Mouse (Mus musculus) intestine, embryonic 15.5 days (tissue): ENCODE measurements around the gene Ehd1. TPM values are rescaled to one million over a fixed set of nuclear protein-coding genes. Genes with fewer than 3 reads are reported as not detected.

Source experiments
- ATAC-seq: fragments of 200-750 bp; cut with Nextera tagmentation; 2 replicates; pipeline ENCODE4 v1.8.0; 2017; ENCODE audit warnings: moderate TSS enrichment, moderate library complexity
- H3K27ac ChIP-seq: fragments of 300-500 bp; sonication (generic); 2 replicates; pipeline ENCODE4 v1.5.1; 2015; ENCODE audit warnings: mild to moderate bottlenecking, inconsistent platforms
- H3K27me3 ChIP-seq: fragments of 300-500 bp; sonication (generic); replicated peaks from 2 replicates; pipeline ENCODE4 v1.6.1; 2015; ENCODE audit warnings: inconsistent platforms
- H3K36me3 ChIP-seq: fragments of 300-500 bp; sonication (generic); 2 replicates; pipeline ENCODE4 v1.6.1; 2015; ENCODE audit warnings: inconsistent platforms
- H3K4me1 ChIP-seq: fragments of 300-500 bp; sonication (generic); replicated peaks from 2 replicates; pipeline ENCODE4 v1.6.1; 2015; ENCODE audit warnings: inconsistent platforms
- H3K4me2 ChIP-seq: fragments of 300-500 bp; sonication (generic); replicated peaks from 2 replicates; pipeline ENCODE4 v1.6.1; 2015; ENCODE audit warnings: mild to moderate bottlenecking, inconsistent platforms
- H3K4me3 ChIP-seq: fragments of 300-500 bp; sonication (generic); replicated peaks from 2 replicates; pipeline ENCODE4 v1.5.1; 2015; ENCODE audit warnings: inconsistent platforms
- H3K9ac ChIP-seq: fragments of 300-500 bp; sonication (generic); 2 replicates; pipeline ENCODE4 v1.6.1; 2015; ENCODE audit warnings: inconsistent platforms
- H3K9me3 ChIP-seq: fragments of 300-500 bp; sonication (generic); 2 replicates; pipeline ENCODE4 v1.6.1; 2016; ENCODE audit warnings: inconsistent platforms
- WGBS: fragments of 180-500 bp; shearing (Covaris S2); methylation state at CpG from one replicate; pipeline ENCODE4 v1.1.7; 2015; 5-methylcytosine and 5-hydroxymethylcytosine counted together
- polyA plus RNA-seq: library from polyadenylated mRNA; unstranded; fragments of >200 nt; fragmentation: Nextera tagmentation; extraction: Ambion mirVana; gene quantifications from 2 replicates; pipeline ENCODE4 v1.2.1, GENCODE M21; 2015

Gene Ehd1
- polyA plus RNA-seq, 1 experiment from 2014 or later: 88.8 TPM

DNA sequence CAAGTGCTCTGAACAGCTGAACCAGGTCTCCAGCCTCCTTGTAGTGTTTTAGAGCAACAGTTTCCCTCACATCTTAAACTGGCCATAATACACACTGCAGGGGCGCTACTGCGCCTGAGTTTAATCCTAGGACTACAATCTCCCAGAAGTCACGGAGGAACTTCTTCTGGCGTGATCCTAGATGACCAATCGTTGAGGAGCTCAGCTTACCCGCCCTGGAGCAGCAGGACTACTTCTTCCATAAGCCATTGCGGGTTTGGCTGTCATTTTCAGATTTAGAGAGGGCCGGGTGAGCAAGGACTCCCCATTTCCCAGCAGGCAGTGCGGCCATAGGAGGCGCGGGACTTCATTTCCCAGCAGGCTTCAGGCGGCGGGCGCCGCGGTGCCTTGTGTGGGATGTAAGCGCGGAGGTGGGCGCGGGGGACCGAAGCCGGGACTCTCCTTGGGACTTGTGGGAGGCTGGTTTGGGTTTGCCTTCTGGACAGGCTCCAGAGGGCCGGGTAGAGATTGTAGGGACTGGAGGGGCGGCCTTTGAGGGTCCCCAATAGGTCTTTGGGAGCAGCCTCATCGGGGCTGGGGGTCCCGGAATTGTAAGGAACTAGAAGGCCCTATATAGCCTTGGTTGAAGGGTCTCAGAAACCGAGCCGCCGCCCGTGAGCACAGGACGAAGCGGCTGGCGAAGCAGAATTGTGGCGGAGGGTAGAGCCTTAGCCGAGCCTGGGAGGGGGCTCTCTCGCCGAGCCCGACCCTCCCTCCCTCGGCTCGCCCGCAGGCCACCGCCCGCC, 58.3 kb downstream of the Ehd1 start, which contains the start of gene Men1:
Gene Men1, plus strand, starts transcription at position 307 of the 785 bp plus-strand sequence.
- Histone ChIP-seq H3K36me3 (peaks cover 29% of the 10 kb centered on the region), H3K27ac (peak within 1 kb of the TSS; percentile 80), H3K4me2 (peak within 1 kb of the TSS; percentile 76), H3K9me3 (no peaks in the 10 kb centered on the region), H3K9ac (peak within 1 kb of the TSS; percentile 91), H3K4me3 (peak within 1 kb of the TSS; percentile 89), H3K27me3 (no peaks in the 10 kb centered on the region), H3K4me1 (peaks cover 30% of the 10 kb centered on the region)
- under 1% methylated on average over 43 of the region's 43 CpGs for WGBS
- ATAC-seq: peak; percentile 95

DNA sequence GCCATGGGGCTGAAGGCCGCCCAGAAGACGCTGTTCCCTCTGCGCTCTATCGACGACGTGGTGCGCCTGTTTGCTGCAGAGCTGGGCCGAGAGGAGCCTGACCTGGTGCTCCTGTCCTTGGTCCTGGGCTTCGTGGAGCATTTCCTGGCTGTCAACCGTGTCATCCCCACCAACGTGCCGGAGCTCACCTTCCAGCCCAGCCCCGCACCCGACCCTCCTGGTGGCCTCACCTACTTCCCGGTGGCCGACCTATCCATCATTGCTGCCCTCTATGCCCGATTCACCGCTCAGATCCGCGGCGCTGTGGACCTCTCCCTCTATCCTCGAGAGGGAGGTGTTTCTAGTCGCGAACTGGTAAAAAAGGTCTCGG, 58.9 kb downstream of the Ehd1 start:
- Histone ChIP-seq H3K4me2 (peak overlapping the region; percentile 76), H3K36me3 (peaks cover 32% of the 10 kb centered on the region), H3K9ac (peak overlapping the region; percentile 91), H3K4me1 (peaks cover 35% of the 10 kb centered on the region), H3K27ac (peak overlapping the region; percentile 78), H3K27me3 (no peaks in the 10 kb centered on the region), H3K9me3 (no peaks in the 10 kb centered on the region), H3K4me3 (peak overlapping the region; percentile 89)
- WGBS: under 1% methylated on average over 25 of the region's 25 CpGs
- ATAC-seq: peak; percentile 37

DNA sequence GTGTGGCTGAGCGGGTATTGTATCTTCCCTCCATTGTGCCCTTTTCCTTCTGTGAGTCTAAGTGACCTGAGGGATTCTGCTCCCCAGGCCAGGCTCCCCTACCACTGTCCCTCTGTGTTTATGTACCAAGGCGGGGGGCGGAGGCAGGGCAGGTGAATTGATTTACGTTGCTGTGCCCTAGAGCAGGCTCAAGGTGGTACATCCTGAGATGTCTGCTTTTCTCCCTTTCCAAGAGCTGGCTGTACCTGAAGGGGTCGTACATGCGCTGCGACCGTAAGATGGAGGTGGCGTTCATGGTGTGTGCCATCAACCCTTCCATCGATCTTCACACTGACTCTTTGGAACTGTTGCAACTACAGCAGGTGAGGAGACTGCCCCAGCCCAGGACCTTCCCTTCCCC, 60.4 kb downstream of the Ehd1 start:
- peak overlapping the region; percentile 76 for H3K4me2 ChIP-seq
- no peaks in the 10 kb centered on the region for H3K27me3 ChIP-seq
- H3K9ac ChIP-seq: peak overlapping the region; percentile 91; the same call in 1 of the 2 replicates
- no peak for ATAC-seq
- H3K27ac ChIP-seq: no peak overlapping the region
- H3K36me3 ChIP-seq: peaks cover 32% of the 10 kb centered on the region
- WGBS: 89% methylated on average over 10 of the region's 10 CpGs
- peaks cover 41% of the 10 kb centered on the region for H3K4me1 ChIP-seq
- H3K4me3 ChIP-seq: peak overlapping the region; percentile 89; the same call in 1 of the 2 replicates
- H3K9me3 ChIP-seq: no peaks in the 10 kb centered on the region

DNA sequence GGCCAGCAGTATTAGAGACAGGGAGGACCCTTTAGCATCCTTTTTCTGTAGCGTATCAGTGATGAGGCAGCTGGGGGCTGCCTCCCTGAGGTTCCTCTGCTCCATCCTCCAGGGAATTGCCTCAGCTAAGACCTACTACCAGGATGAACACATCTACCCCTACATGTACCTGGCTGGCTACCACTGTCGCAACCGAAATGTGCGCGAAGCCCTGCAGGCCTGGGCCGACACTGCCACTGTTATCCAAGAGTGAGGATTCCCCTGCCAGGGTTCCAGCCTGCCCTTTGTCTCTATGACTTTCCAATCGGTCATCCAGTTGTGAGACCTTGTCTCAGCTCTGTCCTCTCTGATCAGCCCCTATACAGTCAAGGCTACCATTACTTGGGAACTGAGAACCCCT, 61.6 kb downstream of the Ehd1 start:
- 96% methylated on average over 7 of the region's 7 CpGs for WGBS
- H3K9me3 ChIP-seq: no peaks in the 10 kb centered on the region
- H3K4me1 ChIP-seq: peaks cover 42% of the 10 kb centered on the region
- H3K36me3 ChIP-seq: peaks cover 32% of the 10 kb centered on the region
- H3K4me2 ChIP-seq: no peak overlapping the region
- no peaks in the 10 kb centered on the region for H3K27me3 ChIP-seq
- H3K27ac ChIP-seq: no peak overlapping the region
- H3K9ac ChIP-seq: no peak overlapping the region
- no peak overlapping the region; the same call in 1 of the 2 replicates for H3K4me3 ChIP-seq
- ATAC-seq: no peak

DNA sequence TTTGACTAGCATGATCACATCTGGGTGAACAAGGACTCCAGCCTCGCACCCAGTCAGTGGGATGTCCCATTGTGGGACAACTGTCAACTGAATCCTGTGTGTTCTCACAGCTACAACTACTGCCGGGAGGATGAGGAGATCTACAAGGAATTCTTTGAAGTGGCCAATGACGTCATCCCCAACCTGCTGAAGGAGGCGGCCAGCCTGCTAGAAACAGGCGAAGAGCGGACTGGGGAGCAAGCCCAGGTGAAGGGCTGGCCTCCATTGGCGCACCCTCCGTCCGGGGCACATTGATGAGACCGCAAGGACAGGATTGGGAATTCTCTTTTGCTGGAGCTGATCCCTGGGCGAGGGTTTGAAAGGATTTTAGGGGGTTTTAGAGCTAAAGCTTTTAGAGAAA, 62.2 kb downstream of the Ehd1 start:
- Histone ChIP-seq H3K36me3 (peaks cover 32% of the 10 kb centered on the region), H3K4me1 (peaks cover 42% of the 10 kb centered on the region), H3K27me3 (no peaks in the 10 kb centered on the region), H3K4me2 (no peak overlapping the region), H3K4me3 (no peak overlapping the region), H3K9me3 (no peaks in the 10 kb centered on the region), H3K9ac (no peak overlapping the region), H3K27ac (no peak overlapping the region)
- 89% methylated on average over 11 of the region's 11 CpGs for WGBS
- no peak for ATAC-seq

DNA sequence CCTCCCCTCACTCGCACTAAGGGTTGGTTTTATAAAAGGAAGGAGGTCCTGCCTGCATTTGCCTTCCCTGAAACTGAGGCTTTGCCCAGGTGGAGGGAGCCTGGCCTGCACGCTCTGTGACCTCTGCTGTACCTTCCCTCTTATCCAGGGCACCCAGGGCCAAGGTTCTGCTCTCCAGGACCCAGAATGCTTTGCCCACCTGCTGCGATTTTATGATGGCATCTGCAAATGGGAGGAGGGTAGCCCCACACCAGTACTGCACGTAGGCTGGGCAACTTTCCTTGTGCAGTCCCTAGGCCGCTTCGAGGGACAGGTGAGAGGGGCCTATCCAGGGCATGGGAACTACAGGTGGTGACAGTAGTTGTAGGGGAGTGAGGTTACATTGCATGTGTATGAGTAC, 62.7 kb downstream of the Ehd1 start:
- no peak overlapping the region for H3K27ac ChIP-seq
- no peaks in the 10 kb centered on the region for H3K9me3 ChIP-seq
- no peak overlapping the region for H3K4me2 ChIP-seq
- H3K4me1 ChIP-seq: peaks cover 37% of the 10 kb centered on the region
- H3K27me3 ChIP-seq: no peaks in the 10 kb centered on the region
- H3K9ac ChIP-seq: no peak overlapping the region
- no peak overlapping the region for H3K4me3 ChIP-seq
- no peak for ATAC-seq
- WGBS: 92% methylated on average over 6 of the region's 6 CpGs
- H3K36me3 ChIP-seq: peaks cover 36% of the 10 kb centered on the region

DNA sequence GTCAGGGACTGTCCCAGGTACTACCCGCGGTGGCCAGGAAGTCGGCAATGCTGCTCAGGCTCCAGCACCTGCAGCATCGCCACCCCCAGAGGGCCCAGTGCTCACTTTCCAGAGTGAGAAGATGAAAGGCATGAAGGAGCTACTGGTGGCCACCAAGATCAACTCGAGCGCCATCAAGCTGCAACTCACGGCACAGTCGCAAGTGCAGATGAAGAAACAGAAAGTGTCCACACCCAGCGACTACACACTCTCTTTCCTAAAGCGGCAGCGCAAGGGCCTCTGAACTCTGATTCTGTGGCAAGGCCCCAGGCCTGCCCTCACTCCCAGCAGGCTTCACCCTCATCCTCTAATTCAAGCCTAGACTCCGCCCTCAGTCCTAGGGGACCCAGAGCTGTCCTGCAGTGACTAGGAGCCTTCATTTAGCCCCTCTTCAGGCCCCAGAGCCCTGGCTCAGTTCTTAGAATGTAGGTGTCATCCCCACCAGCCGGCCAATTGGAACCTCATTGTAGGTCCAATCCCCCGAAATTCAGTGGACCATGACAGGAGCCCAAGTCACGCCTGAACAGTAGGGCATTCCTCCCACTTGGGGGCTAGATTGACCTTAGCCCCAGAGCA, 63.5 kb downstream of the Ehd1 start:
- ATAC-seq: 0 out of 2 replicates have a peak, but pooled peaks have one; percentile 7
- WGBS: 68% methylated on average over 15 of the region's 15 CpGs
- no peaks in the 10 kb centered on the region for H3K27me3 ChIP-seq
- no peak overlapping the region for H3K4me3 ChIP-seq
- peaks cover 38% of the 10 kb centered on the region for H3K36me3 ChIP-seq
- H3K9me3 ChIP-seq: no peaks in the 10 kb centered on the region
- peaks cover 36% of the 10 kb centered on the region for H3K4me1 ChIP-seq
- H3K4me2 ChIP-seq: peak overlapping the region; percentile 92
- 0 out of 2 replicates have a peak overlapping the region, but pooled peaks have one; percentile 20 for H3K27ac ChIP-seq
- no peak overlapping the region for H3K9ac ChIP-seq

DNA sequence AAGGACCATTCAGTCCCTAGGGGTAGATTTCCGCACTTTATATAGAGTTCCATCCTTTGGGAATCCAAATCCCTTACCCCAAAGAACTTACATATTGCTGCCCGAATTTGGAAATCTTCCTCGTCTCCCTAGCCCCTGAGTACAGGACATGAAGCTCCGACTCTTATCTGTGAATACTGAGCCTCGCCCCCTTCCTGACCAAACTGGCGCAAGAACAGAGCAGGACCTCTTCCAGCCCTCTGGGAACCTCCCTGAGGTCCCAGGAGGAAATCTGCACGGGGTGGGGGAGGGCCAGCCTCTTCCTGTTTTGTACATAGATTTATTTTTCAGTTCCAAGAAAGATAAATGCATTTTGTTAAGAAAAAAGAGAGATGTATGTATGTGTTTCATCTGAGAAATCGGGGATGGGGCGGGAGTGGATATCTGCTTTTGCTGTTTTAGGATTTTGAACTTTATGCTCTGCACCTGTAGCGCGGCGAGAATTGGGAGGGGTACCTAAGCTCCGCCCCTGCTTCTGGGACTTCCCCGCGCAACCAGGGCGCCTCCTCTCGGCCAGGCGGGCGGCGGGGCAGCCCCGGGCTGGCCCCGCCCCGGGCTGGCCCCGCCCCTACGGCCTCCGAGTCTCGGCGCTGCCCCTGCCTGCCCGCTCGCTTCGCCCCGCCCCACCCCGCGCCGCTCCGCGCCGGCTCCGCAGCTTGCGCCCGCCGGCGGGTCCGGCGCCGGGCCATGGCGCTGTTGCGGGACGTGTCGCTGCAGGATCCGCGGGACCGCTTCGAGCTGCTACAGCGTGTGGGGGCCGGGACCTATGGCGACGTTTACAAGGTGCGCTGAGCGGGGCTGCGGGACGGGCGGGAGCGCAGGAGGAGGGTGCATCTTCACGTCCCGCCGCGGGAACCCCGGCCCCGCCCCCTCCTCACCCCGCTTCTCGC, 64.3 kb downstream of the Ehd1 start, which contains the start of gene Map4k2:
Gene Map4k2, plus strand, starts transcription at position 612 of the 929 bp plus-strand sequence.
- no peaks in the 10 kb centered on the region for H3K9me3 ChIP-seq
- 4% methylated on average over 72 of the region's 72 CpGs for WGBS
- H3K4me1 ChIP-seq: peaks cover 35% of the 10 kb centered on the region
- peak within 1 kb of the TSS; percentile 92 for H3K4me2 ChIP-seq
- peak within 1 kb of the TSS; percentile 73 for H3K4me3 ChIP-seq
- H3K27ac ChIP-seq: peak within 1 kb of the TSS; percentile 39; the same call in 1 of the 2 replicates
- peaks cover 43% of the 10 kb centered on the region for H3K36me3 ChIP-seq
- H3K9ac ChIP-seq: peak within 1 kb of the TSS; percentile 78
- H3K27me3 ChIP-seq: no peaks in the 10 kb centered on the region
- ATAC-seq: peak; percentile 91

DNA sequence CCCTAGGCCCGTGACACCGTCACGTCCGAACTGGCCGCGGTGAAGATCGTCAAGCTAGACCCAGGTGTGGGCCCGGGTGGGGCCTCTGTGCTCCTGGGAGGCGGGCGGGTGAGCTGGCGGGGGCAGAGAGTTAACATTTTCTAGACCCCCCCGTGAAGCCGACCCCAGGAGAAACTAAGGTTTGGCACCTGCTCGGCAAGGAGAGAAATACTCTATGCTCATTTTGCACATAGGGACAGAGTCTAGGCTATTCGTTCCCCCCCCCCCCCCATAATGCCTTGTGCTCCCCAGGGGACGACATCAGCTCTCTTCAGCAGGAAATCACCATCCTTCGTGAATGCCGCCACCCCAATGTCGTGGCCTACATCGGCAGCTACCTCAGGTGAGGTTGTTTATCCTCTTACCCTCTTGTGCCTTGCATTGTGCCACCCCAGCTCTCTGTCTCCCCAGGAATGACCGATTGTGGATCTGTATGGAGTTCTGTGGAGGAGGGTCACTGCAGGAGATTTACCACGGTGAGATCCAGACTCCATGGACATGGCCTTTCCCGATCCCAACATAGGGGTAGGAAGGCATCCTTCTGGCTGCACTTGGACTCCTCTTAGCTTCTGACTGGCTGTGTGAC, 65.0 kb downstream of the Ehd1 start:
- WGBS: 11% methylated on average over 23 of the region's 23 CpGs
- H3K27me3 ChIP-seq: no peaks in the 10 kb centered on the region
- peak overlapping the region; percentile 78 for H3K9ac ChIP-seq
- H3K4me2 ChIP-seq: peak overlapping the region; percentile 92
- H3K9me3 ChIP-seq: no peaks in the 10 kb centered on the region
- H3K27ac ChIP-seq: 0 out of 2 replicates have a peak overlapping the region, but pooled peaks have one; percentile 39
- peak; percentile 5; the same call in 1 of the 2 replicates for ATAC-seq
- H3K4me3 ChIP-seq: peak overlapping the region; percentile 73
- H3K4me1 ChIP-seq: peaks cover 28% of the 10 kb centered on the region
- peaks cover 45% of the 10 kb centered on the region for H3K36me3 ChIP-seq

DNA sequence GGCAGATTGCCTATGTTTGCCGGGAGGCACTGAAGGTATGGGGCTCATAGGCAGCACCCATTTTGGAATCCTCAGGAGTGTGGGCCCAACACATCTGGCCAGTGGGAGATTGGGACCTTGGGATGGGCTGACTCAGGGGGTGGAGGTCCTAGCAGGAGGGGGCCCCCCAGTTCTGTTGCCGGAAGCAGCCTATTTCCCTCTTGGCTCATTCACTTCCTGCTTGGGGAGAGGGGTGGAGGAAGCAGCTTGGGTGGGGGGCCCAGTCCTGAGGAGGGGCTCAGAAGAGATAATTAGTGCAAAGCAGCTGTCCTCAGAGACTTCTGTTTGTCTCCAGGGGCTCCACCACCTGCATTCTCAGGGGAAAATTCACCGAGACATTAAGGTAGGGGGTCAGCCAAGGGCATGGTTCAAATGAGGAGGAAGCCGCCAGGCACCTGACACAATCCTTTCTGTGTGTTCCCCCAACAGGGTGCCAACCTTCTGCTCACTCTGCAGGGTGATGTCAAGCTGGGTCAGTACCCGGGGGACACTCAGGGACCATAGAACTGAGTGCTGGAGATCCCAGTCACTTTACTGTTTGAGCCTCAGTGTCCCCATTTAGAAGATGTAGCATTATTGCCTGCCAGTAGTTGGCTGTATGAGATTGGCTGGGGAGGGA, 65.9 kb downstream of the Ehd1 start:
- Histone ChIP-seq H3K4me3 (0 out of 2 replicates have a peak overlapping the region, but pooled peaks have one; percentile 73), H3K9me3 (no peaks in the 10 kb centered on the region), H3K36me3 (peaks cover 39% of the 10 kb centered on the region), H3K27ac (no peak overlapping the region), H3K27me3 (no peaks in the 10 kb centered on the region), H3K9ac (no peak overlapping the region), H3K4me2 (peak overlapping the region; percentile 92), H3K4me1 (peaks cover 20% of the 10 kb centered on the region)
- 78% methylated on average over 5 of the region's 5 CpGs for WGBS
- ATAC-seq: no peak
